Mouse (Mus musculus): ENCODE data around the gene Creb3l4.

GRCm38 (mm10) chr3:90241669-90242358 is 1.5 kb downstream of the Creb3l4 start:
- TF ChIP-seq CTCF (IDR thresholded peaks at IDR 0.05; ENCODE audit: low read depth) (no peak), EP300 (IDR thresholded peaks at IDR 0.05; ENCODE audit: low read depth) (no peak)

Measured in liver, postnatal 0 days (tissue).